Mouse (Mus musculus): ENCODE measurements around the gene Baiap2l2. TPM values are rescaled to one million over a fixed set of nuclear protein-coding genes. Genes with fewer than 3 reads are reported as not detected.

Gene Baiap2l2
- polyA plus RNA-seq, 1 experiment from 2014 or later = 2.6 TPM

GRCm38 (mm10) chr15:79273020-79273419 lies 12.3 kb downstream of the Baiap2l2 start:
- Histone ChIP-seq H3K4me1 (ENCODE audit: control insufficient read depth, low read depth, low read length) (peaks cover 7% of the 10 kb centered on the region), H3K27ac (ENCODE audit: low read length) (no peak overlapping the region), H3K9ac (ENCODE audit: low read depth, low read length) (no peak overlapping the region), H3K4me3 (ENCODE audit: low read depth, low read length) (no peak overlapping the region), H3K4me2 (ENCODE audit: low read depth, low read length) (no peak overlapping the region), H3K27me3 (ENCODE audit: control insufficient read depth, insufficient read depth, low read depth, low read length) (no peaks in the 10 kb centered on the region), H3K9me3 (replicated peaks; ENCODE audit: control insufficient read depth, low read length) (no peaks in the 10 kb centered on the region), H3K36me3 (ENCODE audit: control insufficient read depth, insufficient read depth) (no peaks in the 10 kb centered on the region)
- 46% methylated on average over 10 of the region's 10 CpGs for WGBS (ENCODE audit: insufficient replicate concordance)
- ATAC-seq (ENCODE audit: low read depth) = no peak

- ATAC-seq (ENCODE audit: low read depth) = no peak
- H3K4me3 ChIP-seq (ENCODE audit: low read depth, low read length) = peak overlapping the region; percentile 34; the same call in 1 of the 2 replicates
Observed at GRCm38 (mm10) chr15:79271124-79271746, 14.1 kb downstream of the Baiap2l2 start.

DNA sequence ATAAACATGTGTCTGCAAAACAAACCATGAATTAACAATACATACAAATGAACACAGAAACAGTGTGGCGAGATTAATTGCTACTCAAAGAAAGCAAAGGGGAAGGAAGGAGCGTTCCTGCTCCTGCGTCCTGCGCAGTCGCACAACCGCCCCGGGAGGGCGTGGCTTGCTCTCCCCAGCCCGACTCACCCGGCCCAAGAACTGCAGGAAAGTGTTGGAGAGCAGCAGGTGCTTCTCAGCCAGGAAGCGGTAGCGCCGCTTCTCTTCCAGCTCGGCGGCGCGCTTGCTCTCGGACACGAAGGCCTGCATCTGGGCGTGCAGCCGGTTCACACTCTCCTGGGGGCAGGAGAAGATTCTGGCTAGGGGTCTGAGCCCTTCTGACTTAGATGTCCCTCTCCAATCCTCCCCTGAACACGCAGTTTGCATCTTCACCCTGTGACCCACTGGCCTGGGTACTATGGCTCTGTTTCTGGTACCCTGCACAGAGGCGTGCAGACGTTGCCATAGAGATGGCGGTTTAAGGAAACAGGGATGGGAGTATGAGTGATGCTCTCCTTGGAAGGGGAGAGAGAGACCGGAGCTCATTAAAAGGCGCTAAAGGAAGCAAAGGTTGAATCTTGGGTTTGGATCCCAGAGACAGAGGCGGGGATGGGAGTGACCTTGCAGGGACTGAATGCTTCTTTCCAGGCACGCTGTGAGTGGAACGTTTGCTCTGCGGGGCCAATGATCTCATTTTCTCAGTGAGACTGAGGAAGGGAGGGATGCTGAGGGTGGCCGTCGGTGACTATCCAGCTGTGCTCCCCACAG lies 14.8 kb downstream of the Baiap2l2 start:
- H3K4me2 ChIP-seq (ENCODE audit: low read depth, low read length) = peak overlapping the region; percentile 61
- H3K9ac ChIP-seq (ENCODE audit: low read depth, low read length) = no peak overlapping the region
- H3K36me3 ChIP-seq (ENCODE audit: control insufficient read depth, insufficient read depth) = no peaks in the 10 kb centered on the region
- no peak for ATAC-seq (ENCODE audit: low read depth)
- H3K27me3 ChIP-seq (ENCODE audit: control insufficient read depth, insufficient read depth, low read depth, low read length) = no peaks in the 10 kb centered on the region
- H3K27ac ChIP-seq (ENCODE audit: low read length) = no peak overlapping the region
- 3% methylated on average over 33 of the region's 33 CpGs for WGBS (ENCODE audit: insufficient replicate concordance)
- peaks cover 7% of the 10 kb centered on the region for H3K4me1 ChIP-seq (ENCODE audit: control insufficient read depth, low read depth, low read length)
- peak overlapping the region; percentile 34 for H3K4me3 ChIP-seq (ENCODE audit: low read depth, low read length)
- no peaks in the 10 kb centered on the region for H3K9me3 ChIP-seq (replicated peaks; ENCODE audit: control insufficient read depth, low read length)

More at GRCm38 (mm10) chr15:79271124-79271746, 14.1 kb downstream of the Baiap2l2 start:
- no peaks in the 10 kb centered on the region for H3K36me3 ChIP-seq (ENCODE audit: control insufficient read depth, insufficient read depth)
- no peak overlapping the region for H3K27ac ChIP-seq (ENCODE audit: low read length)
- H3K27me3 ChIP-seq (ENCODE audit: control insufficient read depth, insufficient read depth, low read depth, low read length) = no peaks in the 10 kb centered on the region
- H3K9me3 ChIP-seq (replicated peaks; ENCODE audit: control insufficient read depth, low read length) = no peaks in the 10 kb centered on the region
- WGBS (ENCODE audit: insufficient replicate concordance) = 17% methylated on average over 17 of the region's 17 CpGs
- H3K4me2 ChIP-seq (ENCODE audit: low read depth, low read length) = peak overlapping the region; percentile 61
- H3K9ac ChIP-seq (ENCODE audit: low read depth, low read length) = no peak overlapping the region
- H3K4me1 ChIP-seq (ENCODE audit: control insufficient read depth, low read depth, low read length) = peaks cover 7% of the 10 kb centered on the region

GRCm38 (mm10) chr15:79268521-79268920 lies 16.8 kb downstream of the Baiap2l2 start:
- Histone ChIP-seq H3K4me3 (ENCODE audit: low read depth, low read length) (no peak overlapping the region), H3K4me1 (ENCODE audit: control insufficient read depth, low read depth, low read length) (peaks cover 7% of the 10 kb centered on the region), H3K9me3 (replicated peaks; ENCODE audit: control insufficient read depth, low read length) (no peaks in the 10 kb centered on the region), H3K4me2 (ENCODE audit: low read depth, low read length) (no peak overlapping the region), H3K9ac (ENCODE audit: low read depth, low read length) (no peak overlapping the region), H3K27ac (ENCODE audit: low read length) (no peak overlapping the region), H3K27me3 (ENCODE audit: control insufficient read depth, insufficient read depth, low read depth, low read length) (peaks cover under 1% of the 10 kb centered on the region; the same call in 1 of the 2 replicates), H3K36me3 (ENCODE audit: control insufficient read depth, insufficient read depth) (no peaks in the 10 kb centered on the region)
- ATAC-seq (ENCODE audit: low read depth) = no peak
- 12% methylated on average over 1 of the region's 1 CpGs for WGBS (ENCODE audit: insufficient replicate concordance)

DNA sequence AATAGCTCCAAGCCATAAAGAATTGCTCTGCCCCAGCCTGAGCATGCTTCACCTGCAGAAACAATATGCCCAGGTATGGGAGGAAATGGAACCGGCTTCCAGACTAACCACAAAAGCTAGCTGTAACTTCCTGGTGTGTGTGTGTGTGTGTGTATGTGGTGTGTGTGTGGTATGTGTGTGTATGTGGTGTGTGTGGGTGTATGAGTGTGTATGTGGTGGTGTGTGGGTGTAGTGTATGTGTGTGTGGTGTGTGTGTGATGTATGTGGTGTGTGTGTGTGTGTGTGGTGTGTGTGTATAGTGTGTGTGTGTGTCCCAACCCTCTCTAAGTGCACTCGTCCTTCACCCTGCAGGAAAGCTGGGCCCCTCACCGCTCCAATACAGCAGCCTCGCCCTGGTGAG lies 20.0 kb downstream of the Baiap2l2 start:
- H3K9me3 ChIP-seq (replicated peaks; ENCODE audit: control insufficient read depth, low read length) = no peaks in the 10 kb centered on the region
- ATAC-seq (ENCODE audit: low read depth) = no peak
- H3K27me3 ChIP-seq (ENCODE audit: control insufficient read depth, insufficient read depth, low read depth, low read length) = peaks cover 32% of the 10 kb centered on the region
- 43% methylated on average over 4 of the region's 4 CpGs for WGBS (ENCODE audit: insufficient replicate concordance)
- H3K27ac ChIP-seq (ENCODE audit: low read length) = no peak overlapping the region
- no peak overlapping the region for H3K9ac ChIP-seq (ENCODE audit: low read depth, low read length)
- H3K4me2 ChIP-seq (ENCODE audit: low read depth, low read length) = no peak overlapping the region
- peaks cover under 1% of the 10 kb centered on the region; the same call in 1 of the 2 replicates for H3K4me1 ChIP-seq (ENCODE audit: control insufficient read depth, low read depth, low read length)
- no peak overlapping the region for H3K4me3 ChIP-seq (ENCODE audit: low read depth, low read length)
- no peaks in the 10 kb centered on the region for H3K36me3 ChIP-seq (ENCODE audit: control insufficient read depth, insufficient read depth)

- Histone ChIP-seq H3K9ac (ENCODE audit: low read depth, low read length) (no peak overlapping the region), H3K4me1 (ENCODE audit: control insufficient read depth, low read depth, low read length) (no peaks in the 10 kb centered on the region; the same call in 1 of the 2 replicates), H3K9me3 (replicated peaks; ENCODE audit: control insufficient read depth, low read length) (no peaks in the 10 kb centered on the region), H3K27me3 (ENCODE audit: control insufficient read depth, insufficient read depth, low read depth, low read length) (peaks cover 48% of the 10 kb centered on the region), H3K27ac (ENCODE audit: low read length) (no peak overlapping the region), H3K4me2 (ENCODE audit: low read depth, low read length) (no peak overlapping the region), H3K4me3 (ENCODE audit: low read depth, low read length) (no peak overlapping the region), H3K36me3 (ENCODE audit: control insufficient read depth, insufficient read depth) (no peaks in the 10 kb centered on the region)
- 80% methylated on average over 6 of the region's 6 CpGs for WGBS (ENCODE audit: insufficient replicate concordance)
- ATAC-seq (ENCODE audit: low read depth) = no peak
Observed at GRCm38 (mm10) chr15:79263726-79264125, 21.6 kb downstream of the Baiap2l2 start.

DNA sequence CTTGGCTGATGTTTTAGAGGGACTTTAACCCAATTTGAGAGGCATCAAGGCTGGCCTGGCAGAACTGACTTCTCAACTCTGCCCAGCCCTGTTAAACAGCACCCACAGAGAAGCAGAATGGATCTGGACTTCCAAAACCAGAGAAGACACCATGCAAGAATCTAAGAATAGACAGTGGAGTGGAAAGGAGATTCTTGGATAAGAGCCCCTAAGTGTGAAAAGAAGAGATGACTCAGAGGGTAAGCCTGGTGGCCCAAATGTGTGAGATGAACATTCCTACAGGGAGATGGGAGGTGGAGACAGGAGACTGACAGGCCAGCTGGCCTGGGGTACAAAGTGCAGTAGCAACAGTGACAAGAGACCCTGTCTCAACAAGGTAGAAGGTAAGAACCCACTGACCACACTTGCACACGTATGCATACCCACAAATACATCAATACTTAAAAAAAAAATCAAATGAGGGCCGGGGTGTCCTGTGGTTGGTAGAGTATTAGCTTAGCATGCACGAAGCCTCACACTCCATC lies 22.5 kb downstream of the Baiap2l2 start:
- H3K27me3 ChIP-seq (ENCODE audit: control insufficient read depth, insufficient read depth, low read depth, low read length) = peaks cover 52% of the 10 kb centered on the region
- no peak overlapping the region for H3K9ac ChIP-seq (ENCODE audit: low read depth, low read length)
- 73% methylated on average over 3 of the region's 3 CpGs for WGBS (ENCODE audit: insufficient replicate concordance)
- no peaks in the 10 kb centered on the region for H3K36me3 ChIP-seq (ENCODE audit: control insufficient read depth, insufficient read depth)
- no peak overlapping the region for H3K4me3 ChIP-seq (ENCODE audit: low read depth, low read length)
- H3K9me3 ChIP-seq (replicated peaks; ENCODE audit: control insufficient read depth, low read length) = no peaks in the 10 kb centered on the region
- no peak for ATAC-seq (ENCODE audit: low read depth)
- H3K27ac ChIP-seq (ENCODE audit: low read length) = no peak overlapping the region
- H3K4me2 ChIP-seq (ENCODE audit: low read depth, low read length) = no peak overlapping the region
- no peaks in the 10 kb centered on the region; the same call in 1 of the 2 replicates for H3K4me1 ChIP-seq (ENCODE audit: control insufficient read depth, low read depth, low read length)

GRCm38 (mm10) chr15:79262375-79262774 lies 23.0 kb downstream of the Baiap2l2 start:
- Histone ChIP-seq H3K9ac (ENCODE audit: low read depth, low read length) (no peak overlapping the region), H3K4me2 (ENCODE audit: low read depth, low read length) (no peak overlapping the region), H3K27ac (ENCODE audit: low read length) (no peak overlapping the region), H3K4me3 (ENCODE audit: low read depth, low read length) (no peak overlapping the region), H3K36me3 (ENCODE audit: control insufficient read depth, insufficient read depth) (no peaks in the 10 kb centered on the region), H3K27me3 (ENCODE audit: control insufficient read depth, insufficient read depth, low read depth, low read length) (peaks cover 52% of the 10 kb centered on the region), H3K9me3 (replicated peaks; ENCODE audit: control insufficient read depth, low read length) (no peaks in the 10 kb centered on the region), H3K4me1 (ENCODE audit: control insufficient read depth, low read depth, low read length) (no peaks in the 10 kb centered on the region; the same call in 1 of the 2 replicates)
- 22% methylated on average over 13 of the region's 13 CpGs for WGBS (ENCODE audit: insufficient replicate concordance)
- no peak for ATAC-seq (ENCODE audit: low read depth)

DNA sequence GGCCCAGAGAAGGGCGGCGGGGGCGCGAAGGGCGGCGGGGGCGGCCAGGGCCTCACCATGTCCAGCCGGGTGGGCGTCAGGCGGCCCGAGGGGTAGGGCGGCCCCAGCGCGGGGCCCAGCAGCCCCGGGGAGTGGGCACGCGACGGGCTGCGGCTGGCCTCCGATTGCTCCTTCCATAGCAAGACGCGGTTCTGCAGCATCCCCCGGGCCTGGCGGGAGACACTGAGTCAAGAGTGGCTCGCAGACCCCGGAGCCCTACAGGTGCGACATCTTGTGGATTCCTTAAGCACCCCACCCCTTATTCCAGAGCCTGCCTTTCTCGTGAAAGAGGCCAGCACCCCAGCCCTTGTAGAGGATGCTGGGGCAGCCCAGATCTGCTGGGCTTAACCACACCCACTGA lies 23.6 kb downstream of the Baiap2l2 start:
- Histone ChIP-seq H3K27ac (ENCODE audit: low read length) (no peak overlapping the region), H3K4me2 (ENCODE audit: low read depth, low read length) (peak overlapping the region; percentile 68), H3K4me3 (ENCODE audit: low read depth, low read length) (peak overlapping the region; percentile 52), H3K9me3 (replicated peaks; ENCODE audit: control insufficient read depth, low read length) (no peaks in the 10 kb centered on the region), H3K27me3 (ENCODE audit: control insufficient read depth, insufficient read depth, low read depth, low read length) (peaks cover 52% of the 10 kb centered on the region), H3K4me1 (ENCODE audit: control insufficient read depth, low read depth, low read length) (no peaks in the 10 kb centered on the region; the same call in 1 of the 2 replicates), H3K9ac (ENCODE audit: low read depth, low read length) (no peak overlapping the region), H3K36me3 (ENCODE audit: control insufficient read depth, insufficient read depth) (no peaks in the 10 kb centered on the region)
- under 1% methylated on average over 28 of the region's 28 CpGs for WGBS (ENCODE audit: insufficient replicate concordance)
- no peak for ATAC-seq (ENCODE audit: low read depth)
